Mouse (Mus musculus) limb, embryonic 10.5 days (tissue): ENCODE measurements around the gene Ifnlr1. TPM values are rescaled to one million over a fixed set of nuclear protein-coding genes. Genes with fewer than 3 reads are reported as not detected.
"Not testable (repeated sequence)": the region's sequence is repeated elsewhere in the genome, so short reads cannot be mapped to it uniquely, and the experiment has no call there.

ENCODE experiments used
- DNase-seq: peaks from one replicate; pipeline ENCODE4 v3.0.0-alpha.2; 2017; ENCODE audit warnings: low spot score
- H3K27ac ChIP-seq: fragments of 300-500 bp; sonication (generic); 2 replicates; pipeline ENCODE4 v1.5.1; 2016; ENCODE audit warnings: mild to moderate bottlenecking
- H3K27me3 ChIP-seq: fragments of 300-500 bp; sonication (generic); 2 replicates; pipeline ENCODE4 v1.6.1; 2016; ENCODE audit warnings: low read depth, mild to moderate bottlenecking; ENCODE audit not compliant: poor library complexity, severe bottlenecking
- H3K36me3 ChIP-seq: fragments of 300-500 bp; sonication (generic); 2 replicates; pipeline ENCODE4 v1.6.1; 2016; ENCODE audit warnings: mild to moderate bottlenecking, moderate library complexity
- H3K4me1 ChIP-seq: fragments of 300-500 bp; sonication (generic); 2 replicates; pipeline ENCODE4 v1.6.1; 2016
- H3K4me3 ChIP-seq: fragments of 300-500 bp; sonication (generic); 2 replicates; pipeline ENCODE4 v1.5.1; 2016; ENCODE audit warnings: mild to moderate bottlenecking, moderate library complexity
- H3K9me3 ChIP-seq: fragments of 300-500 bp; sonication (generic); replicated peaks from 2 replicates; pipeline ENCODE4 v1.6.1; 2016; ENCODE audit warnings: mild to moderate bottlenecking
- WGBS: fragments of 180-500 bp; shearing (Covaris S2); methylation state at CpG from one replicate; pipeline ENCODE4 v1.1.7; 2016; 5-methylcytosine and 5-hydroxymethylcytosine counted together
- polyA plus RNA-seq: library from polyadenylated mRNA; unstranded; fragments of >200 nt; fragmentation: Nextera tagmentation; extraction: Ambion mirVana; gene quantifications from 2 replicates; pipeline ENCODE4 v1.2.1, GENCODE M21; 2016

The Ifnlr1 gene
- polyA plus RNA-seq, 1 experiment from 2014 or later: 0.59 TPM

- Histone ChIP-seq H3K4me1 (peaks cover 11% of the 10 kb centered on the region), H3K27me3 (no peaks in the 10 kb centered on the region), H3K9me3 (no peaks in the 10 kb centered on the region), H3K36me3 (no peaks in the 10 kb centered on the region), H3K27ac (no peak overlapping the region; the same call in 1 of the 2 replicates), H3K4me3 (no peak overlapping the region)
- 82% methylated on average over 7 of the region's 7 CpGs for WGBS
- DNase-seq: no peak
These were observed 12.4 kb downstream of the Ifnlr1 start for GRCm38 (mm10) chr4:135698498-135698897.

DNA sequence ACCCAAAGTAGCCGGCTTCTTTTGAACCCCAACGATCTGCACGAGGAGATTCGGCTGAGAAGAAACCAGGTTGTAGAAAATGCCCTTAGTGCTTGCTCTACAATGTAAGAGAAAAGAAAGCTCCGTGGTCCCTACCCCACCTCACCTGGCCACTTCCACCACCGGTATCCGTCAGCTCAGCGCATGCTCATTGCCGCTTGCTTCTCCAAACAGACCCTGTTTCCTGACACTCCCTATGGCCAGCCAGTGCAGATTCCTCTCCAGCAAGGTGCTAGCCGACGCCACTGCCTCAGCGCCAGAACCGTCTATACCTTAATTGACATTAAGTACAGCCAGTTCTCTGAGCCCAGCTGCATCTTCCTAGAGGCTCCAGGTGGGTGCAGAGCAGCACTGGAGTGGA lies 17.4 kb downstream of the Ifnlr1 start:
- H3K4me3 ChIP-seq: no peak overlapping the region
- no peaks in the 10 kb centered on the region for H3K36me3 ChIP-seq
- no peaks in the 10 kb centered on the region for H3K27me3 ChIP-seq
- no peak overlapping the region for H3K27ac ChIP-seq
- H3K4me1 ChIP-seq: peaks cover 11% of the 10 kb centered on the region
- no peak for DNase-seq
- 74% methylated on average over 13 of the region's 13 CpGs for WGBS
- no peaks in the 10 kb centered on the region for H3K9me3 ChIP-seq

DNA sequence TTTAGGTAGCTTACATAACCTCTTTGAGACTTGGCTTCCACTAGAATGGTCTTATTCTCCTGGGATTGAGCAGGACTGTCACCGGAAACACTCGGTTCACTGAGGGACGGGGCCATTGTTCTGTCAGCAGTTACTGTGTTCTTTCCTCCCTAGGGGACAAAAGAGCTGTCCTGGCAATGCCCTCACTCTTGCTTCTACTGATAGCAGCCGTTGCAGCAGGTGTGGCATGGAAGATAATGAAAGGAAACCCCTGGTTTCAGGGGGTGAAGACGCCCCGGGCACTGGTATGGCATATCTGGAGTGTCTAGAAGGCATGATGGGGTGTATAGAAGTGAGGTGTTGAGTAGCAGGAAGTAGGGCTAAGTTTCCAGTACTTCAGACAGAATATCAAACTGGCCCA lies 17.9 kb downstream of the Ifnlr1 start:
- H3K27ac ChIP-seq: no peak overlapping the region
- DNase-seq: no peak
- no peak overlapping the region for H3K4me3 ChIP-seq
- H3K36me3 ChIP-seq: no peaks in the 10 kb centered on the region
- 77% methylated on average over 6 of the region's 6 CpGs for WGBS
- no peaks in the 10 kb centered on the region for H3K9me3 ChIP-seq
- peaks cover 10% of the 10 kb centered on the region for H3K4me1 ChIP-seq
- no peaks in the 10 kb centered on the region for H3K27me3 ChIP-seq

GRCm38 (mm10) chr4:135706045-135706444 lies 20.0 kb downstream of the Ifnlr1 start:
- 90% methylated on average over 6 of the region's 6 CpGs for WGBS
- Histone ChIP-seq H3K27ac (no peak overlapping the region), H3K9me3 (no peaks in the 10 kb centered on the region), H3K36me3 (no peaks in the 10 kb centered on the region), H3K27me3 (no peaks in the 10 kb centered on the region), H3K4me1 (peaks cover 6% of the 10 kb centered on the region; the same call in 1 of the 2 replicates), H3K4me3 (no peak overlapping the region)
- DNase-seq: no peak

GRCm38 (mm10) chr4:135709072-135709564 lies 23.0 kb downstream of the Ifnlr1 start:
- 11% methylated on average over 8 of the region's 8 CpGs for WGBS

DNA sequence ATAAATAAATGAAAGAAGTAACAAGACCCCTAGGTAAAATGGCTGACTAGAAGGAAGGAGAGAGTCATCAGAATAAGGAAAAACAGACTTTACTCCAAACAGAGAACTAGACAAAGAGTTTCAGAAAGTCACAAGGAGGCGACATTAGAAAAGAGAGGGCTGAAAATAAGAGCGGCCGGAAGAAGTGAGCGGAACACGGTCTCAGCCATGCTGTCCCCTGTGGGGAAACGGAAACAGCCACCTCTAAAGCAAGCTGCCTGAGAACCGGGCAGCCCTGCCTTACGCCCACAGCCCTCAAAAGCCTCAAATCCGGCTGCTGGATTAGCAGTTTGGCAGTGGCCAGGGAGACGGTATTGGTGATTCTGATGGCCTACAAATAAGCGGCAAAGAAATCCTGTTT lies 23.5 kb downstream of the Ifnlr1 start:
- no peaks in the 10 kb centered on the region for H3K36me3 ChIP-seq
- H3K27ac ChIP-seq: no peak overlapping the region
- no peak overlapping the region for H3K4me3 ChIP-seq
- DNase-seq: no peak
- no peaks in the 10 kb centered on the region for H3K27me3 ChIP-seq
- 78% methylated on average over 11 of the region's 11 CpGs for WGBS
- no peaks in the 10 kb centered on the region for H3K9me3 ChIP-seq
- 0 out of 2 replicates have a peak, but pooled peaks cover 6% of the 10 kb centered on the region for H3K4me1 ChIP-seq

More at GRCm38 (mm10) chr4:135709072-135709564, 23.0 kb downstream of the Ifnlr1 start:
- H3K9me3 ChIP-seq: no peaks in the 10 kb centered on the region
- H3K4me3 ChIP-seq: peak overlapping the region; percentile 20
- no peak overlapping the region for H3K27ac ChIP-seq
- H3K4me1 ChIP-seq: 0 out of 2 replicates have a peak, but pooled peaks cover 6% of the 10 kb centered on the region
- no peaks in the 10 kb centered on the region for H3K36me3 ChIP-seq
- H3K27me3 ChIP-seq: no peaks in the 10 kb centered on the region
- peak; percentile 87 for DNase-seq

GRCm38 (mm10) chr4:135710392-135710791 lies 24.3 kb downstream of the Ifnlr1 start:
- Histone ChIP-seq H3K4me1 (0 out of 2 replicates have a peak, but pooled peaks cover 6% of the 10 kb centered on the region), H3K36me3 (no peaks in the 10 kb centered on the region), H3K27me3 (no peaks in the 10 kb centered on the region), H3K4me3 (no peak overlapping the region), H3K9me3 (no peaks in the 10 kb centered on the region), H3K27ac (no peak overlapping the region)
- WGBS: 87% methylated on average over 3 of the region's 3 CpGs
- no peak for DNase-seq

GRCm38 (mm10) chr4:135714776-135715175 lies 28.7 kb downstream of the Ifnlr1 start:
- no peaks in the 10 kb centered on the region for H3K27me3 ChIP-seq
- H3K36me3 ChIP-seq: no peaks in the 10 kb centered on the region
- H3K9me3 ChIP-seq: no peaks in the 10 kb centered on the region
- no peak for DNase-seq
- H3K4me3 ChIP-seq: no peak overlapping the region
- WGBS: 89% methylated on average over 8 of the region's 8 CpGs
- no peaks in the 10 kb centered on the region for H3K4me1 ChIP-seq
- no peak overlapping the region for H3K27ac ChIP-seq

- not testable (repeated sequence) for DNase-seq, H3K36me3 ChIP-seq, H3K27ac ChIP-seq, H3K4me3 ChIP-seq, H3K27me3 ChIP-seq, H3K4me1 ChIP-seq, H3K9me3 ChIP-seq
- 97% methylated on average over 11 of the region's 11 CpGs for WGBS
These were observed 30.4 kb downstream of the Ifnlr1 start for GRCm38 (mm10) chr4:135716438-135716837.

GRCm38 (mm10) chr4:135722540-135723290 lies 36.6 kb downstream of the Ifnlr1 start:
- no peak overlapping the region for H3K27ac ChIP-seq
- H3K4me1 ChIP-seq: peaks cover 2% of the 10 kb centered on the region; the same call in 1 of the 2 replicates
- H3K27me3 ChIP-seq: no peaks in the 10 kb centered on the region
- DNase-seq: no peak
- no peaks in the 10 kb centered on the region for H3K36me3 ChIP-seq
- no peaks in the 10 kb centered on the region for H3K9me3 ChIP-seq
- 81% methylated on average over 17 of the region's 17 CpGs for WGBS
- no peak overlapping the region for H3K4me3 ChIP-seq

DNA sequence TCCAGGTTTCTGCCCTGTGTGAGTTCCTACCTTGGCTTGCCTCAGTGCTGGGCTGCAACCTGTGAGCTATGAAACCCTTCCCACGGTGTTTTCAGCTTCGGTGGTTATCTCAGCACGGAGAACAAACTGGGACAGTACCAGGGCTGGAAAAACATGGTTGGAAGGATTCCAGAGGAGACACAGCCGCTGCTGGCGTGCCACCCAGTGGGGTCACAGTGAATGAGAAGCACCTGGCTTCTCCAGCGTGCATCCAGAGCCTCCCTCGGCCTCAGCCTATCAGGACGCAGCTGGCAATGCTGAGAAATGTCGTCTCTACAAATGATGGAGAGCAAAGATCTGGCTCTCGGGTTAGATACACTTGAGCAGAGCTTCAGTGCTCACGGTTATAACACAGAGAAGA lies 40.3 kb downstream of the Ifnlr1 start:
- WGBS: 83% methylated on average over 11 of the region's 11 CpGs
- Histone ChIP-seq H3K27ac (no peak overlapping the region), H3K4me3 (no peak overlapping the region), H3K27me3 (no peaks in the 10 kb centered on the region), H3K4me1 (peaks cover 15% of the 10 kb centered on the region), H3K36me3 (no peaks in the 10 kb centered on the region), H3K9me3 (no peaks in the 10 kb centered on the region)
- no peak for DNase-seq

GRCm38 (mm10) chr4:135727817-135728216 lies 41.7 kb downstream of the Ifnlr1 start, which contains the start of gene Il22ra1:
Gene Il22ra1 (plus strand): TSS chr4:135728172.
- H3K9me3 ChIP-seq: no peaks in the 10 kb centered on the region
- no peaks in the 10 kb centered on the region for H3K27me3 ChIP-seq
- H3K27ac ChIP-seq: no peak within 1 kb of the TSS
- H3K36me3 ChIP-seq: no peaks in the 10 kb centered on the region
- no peak within 1 kb of the TSS for H3K4me3 ChIP-seq
- WGBS: 43% methylated on average over 14 of the region's 14 CpGs
- peaks cover 15% of the 10 kb centered on the region for H3K4me1 ChIP-seq
- no peak for DNase-seq

DNA sequence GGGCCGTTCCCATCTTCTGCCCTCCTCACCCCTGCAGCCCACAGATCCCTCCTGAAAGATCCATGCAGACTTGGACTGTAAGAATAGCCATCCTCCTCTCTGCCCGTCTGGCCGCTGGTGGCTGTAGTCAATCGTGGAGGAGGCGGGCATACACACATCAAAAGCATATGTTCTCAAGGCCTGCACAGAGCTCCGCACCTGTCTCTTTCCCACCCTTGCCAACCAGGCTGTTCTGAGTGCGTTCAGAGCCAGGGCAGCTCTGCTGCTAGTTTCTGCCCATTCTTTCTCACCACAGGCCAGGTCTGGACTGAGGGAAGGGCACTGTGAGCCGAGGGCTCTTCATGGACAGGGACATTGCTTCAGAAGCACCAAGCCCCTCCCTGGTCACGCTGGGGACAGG lies 44.1 kb downstream of the Ifnlr1 start:
- no peak overlapping the region for H3K27ac ChIP-seq
- no peaks in the 10 kb centered on the region; the same call in 1 of the 2 replicates for H3K9me3 ChIP-seq
- no peaks in the 10 kb centered on the region for H3K36me3 ChIP-seq
- WGBS: 82% methylated on average over 9 of the region's 9 CpGs
- no peak overlapping the region for H3K4me3 ChIP-seq
- H3K4me1 ChIP-seq: peaks cover 15% of the 10 kb centered on the region
- H3K27me3 ChIP-seq: no peaks in the 10 kb centered on the region
- DNase-seq: no peak
